Mouse (Mus musculus): ENCODE results near the gene Ybx2.

Gene Ybx2

DNA sequence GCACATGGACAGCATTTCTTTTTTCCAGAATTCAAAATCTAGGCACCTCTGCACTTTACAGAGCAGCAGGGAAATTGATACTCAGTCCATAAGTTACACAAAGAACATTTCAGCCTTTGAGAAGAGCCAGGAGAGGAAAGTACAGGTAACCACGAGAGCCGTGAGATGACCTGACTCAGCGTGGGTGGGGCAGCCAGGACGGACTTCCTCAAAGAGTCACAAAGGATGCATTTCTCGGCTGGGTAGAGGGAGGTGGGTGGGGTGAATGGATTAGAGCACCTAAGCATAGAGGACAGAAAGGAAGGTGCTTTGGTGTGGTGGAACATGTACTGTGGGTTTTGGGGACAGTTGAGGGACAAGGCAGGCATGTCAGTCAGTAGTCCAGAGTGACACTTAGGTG is 26.2 kb downstream of the Ybx2 start:
- DNase-seq (ENCODE audit: low spot score in 2 of 2) = no peak

GRCm38 (mm10) chr11:69964650-69965270 is 29.2 kb downstream of the Ybx2 start, which contains the start of gene Cldn7:
TSS of gene Cldn7 (plus strand) at chr11:69964779.
- DNase-seq (ENCODE audit: low spot score in 2 of 2) = no peak

- DNase-seq (ENCODE audit: low spot score in 2 of 2) = no peak
These were observed 29.8 kb downstream of the Ybx2 start for GRCm38 (mm10) chr11:69965271-69966005.

DNA sequence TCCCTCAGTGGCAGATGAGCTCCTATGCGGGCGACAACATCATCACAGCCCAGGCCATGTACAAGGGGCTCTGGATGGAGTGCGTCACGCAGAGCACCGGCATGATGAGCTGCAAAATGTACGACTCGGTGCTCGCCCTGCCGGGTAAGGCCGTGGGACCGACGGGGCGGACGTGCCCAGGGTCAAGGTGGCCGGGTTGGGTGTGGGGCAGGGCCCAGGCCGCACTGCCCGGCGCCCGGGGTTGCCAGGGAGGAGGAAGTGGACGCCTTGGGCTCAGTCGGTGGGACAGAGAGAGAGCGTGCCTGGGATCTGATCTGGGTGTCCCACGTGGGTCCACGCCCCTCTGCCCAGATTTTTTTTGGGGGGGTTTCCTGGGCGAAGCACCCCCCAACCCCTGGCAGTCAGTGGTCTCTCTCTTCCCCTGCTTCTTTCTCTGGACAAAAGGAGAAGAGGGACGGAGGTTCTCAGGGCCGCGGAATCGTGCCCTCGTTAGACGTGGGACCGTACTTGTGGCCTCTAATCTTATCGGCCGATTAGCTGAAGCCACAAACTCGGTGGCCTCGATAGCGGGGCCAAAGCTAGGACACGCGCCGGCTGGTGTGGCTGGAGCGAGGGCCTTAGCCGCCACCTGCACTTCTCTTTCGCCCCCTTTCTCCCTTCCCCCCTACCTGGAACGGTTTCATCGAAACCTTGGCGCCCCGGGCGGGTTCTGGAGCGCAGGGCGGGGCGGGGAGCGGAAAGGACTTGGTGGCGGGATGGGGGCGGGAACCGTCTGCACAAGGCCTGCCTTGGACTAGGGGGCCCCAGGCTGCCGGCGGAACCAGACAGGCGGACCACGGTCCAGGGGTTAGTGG is 30.6 kb downstream of the Ybx2 start:
- DNase-seq (ENCODE audit: low spot score in 2 of 2) = no peak

DNA sequence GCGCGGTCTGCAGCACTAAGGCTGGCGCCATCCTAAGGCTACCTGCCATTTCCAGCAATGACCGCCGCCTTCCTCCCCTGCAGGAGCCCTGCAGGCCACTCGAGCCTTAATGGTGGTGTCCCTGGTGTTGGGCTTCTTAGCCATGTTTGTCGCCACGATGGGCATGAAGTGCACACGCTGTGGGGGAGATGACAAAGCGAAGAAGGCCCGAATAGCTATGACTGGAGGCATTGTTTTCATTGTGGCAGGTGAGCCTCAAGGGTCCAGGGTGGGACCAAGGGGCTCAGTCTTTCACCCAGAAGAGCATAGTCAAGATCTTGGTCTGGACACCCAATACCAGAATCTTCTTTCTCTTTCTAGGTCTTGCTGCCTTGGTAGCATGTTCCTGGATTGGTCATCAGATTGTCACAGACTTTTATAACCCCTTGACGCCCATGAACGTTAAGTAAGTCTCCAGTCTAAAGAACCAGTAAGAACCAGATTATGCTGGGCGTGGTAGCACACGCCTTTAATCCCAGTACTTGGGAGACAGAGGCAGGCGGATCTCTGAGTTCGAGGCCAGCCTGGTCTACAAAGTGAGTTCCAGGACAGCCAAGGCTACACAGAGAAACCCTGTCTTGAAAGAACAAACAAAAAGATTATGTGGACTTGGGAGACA is 31.4 kb downstream of the Ybx2 start:
- DNase-seq (ENCODE audit: low spot score in 2 of 2) = no peak

- no peak for DNase-seq (ENCODE audit: low spot score in 2 of 2)
These were observed 33.2 kb downstream of the Ybx2 start for GRCm38 (mm10) chr11:69968793-69969192.

DNA sequence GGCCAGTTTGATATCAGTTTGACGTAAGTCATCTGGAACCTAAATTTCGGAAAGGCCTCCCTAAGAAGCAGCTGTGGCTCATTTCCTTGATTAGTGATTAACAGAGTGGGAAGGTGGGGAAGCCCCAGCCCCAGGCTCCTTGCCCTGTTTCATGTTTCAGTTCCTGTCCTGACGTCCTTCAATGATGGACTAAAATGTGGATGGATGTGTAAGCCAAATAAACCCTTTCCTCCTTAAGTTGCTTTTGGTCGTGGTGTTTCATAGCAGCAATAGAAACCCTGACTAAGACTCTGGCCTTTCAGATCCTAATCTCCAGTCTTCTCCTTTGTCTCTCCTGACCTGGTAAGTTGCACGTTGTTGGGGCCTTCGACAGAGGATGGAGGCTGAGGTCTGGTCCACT is 34.6 kb downstream of the Ybx2 start:
- DNase-seq (ENCODE audit: low spot score in 2 of 2) = no peak

DNA sequence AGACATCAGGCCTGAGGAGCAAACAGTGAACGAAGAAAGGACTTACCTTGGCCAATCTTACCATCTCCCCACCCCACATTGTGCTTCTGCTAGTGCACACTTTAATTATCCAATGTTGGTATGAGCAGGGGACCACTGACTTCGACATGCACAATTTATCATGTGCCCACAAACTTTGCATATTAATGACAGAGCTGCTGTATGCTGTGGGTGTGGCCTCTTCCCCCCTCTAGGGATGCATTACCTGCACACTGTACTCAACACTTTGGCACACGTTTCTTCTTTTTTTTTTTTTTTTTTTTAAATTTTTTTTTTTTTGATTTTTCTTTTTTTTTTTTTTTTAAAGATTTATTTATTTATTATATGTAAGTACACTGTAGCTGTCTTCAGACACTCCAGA is 35.2 kb downstream of the Ybx2 start:
- no peak for DNase-seq (ENCODE audit: low spot score in 2 of 2)

GRCm38 (mm10) chr11:69974907-69975306 is 39.3 kb downstream of the Ybx2 start:
- DNase-seq (ENCODE audit: low spot score in 2 of 2) = no peak

DNA sequence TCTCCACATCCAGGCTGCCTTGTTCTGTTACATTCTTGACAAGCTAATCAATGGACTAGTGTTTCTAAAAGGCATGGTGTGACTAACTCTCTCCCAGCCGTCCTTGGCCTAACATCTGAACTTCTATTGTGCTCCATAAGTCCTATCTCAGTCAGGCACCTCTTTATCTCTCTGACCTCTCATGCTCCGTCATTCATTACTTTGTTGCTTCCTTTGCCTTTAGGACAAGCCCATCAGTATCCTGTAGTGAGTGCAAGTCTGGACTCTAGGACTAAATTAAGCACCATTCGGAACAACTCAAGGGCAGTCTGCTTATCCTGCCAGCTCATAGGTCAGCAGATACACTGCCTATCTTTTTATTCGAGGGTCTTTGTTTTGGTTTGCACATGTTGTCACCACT is 40.7 kb downstream of the Ybx2 start:
- DNase-seq (ENCODE audit: low spot score in 2 of 2) = no peak

DNA sequence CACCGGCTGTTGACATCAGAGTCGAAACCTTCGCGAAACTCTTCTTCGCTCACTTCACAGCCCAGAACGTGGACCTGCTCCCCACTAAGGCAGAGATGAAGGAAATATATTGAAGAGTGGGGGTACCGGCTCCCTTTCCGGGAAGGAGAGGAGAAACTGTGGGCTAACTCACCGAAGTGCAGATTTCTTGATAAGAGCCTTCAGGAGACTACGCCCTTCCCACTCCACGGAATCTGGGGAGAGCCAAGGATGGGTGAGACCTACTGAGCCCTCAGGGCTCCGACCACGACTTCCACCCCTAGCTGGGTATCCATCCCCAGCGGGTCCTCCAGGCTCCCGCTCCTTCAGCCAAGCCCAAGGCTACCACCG is 44.2 kb downstream of the Ybx2 start:
- DNase-seq (ENCODE audit: low spot score in 2 of 2) = no peak

- peak; percentile 97 to 99 for DNase-seq (ENCODE audit: low spot score in 2 of 2)
These were observed 44.9 kb downstream of the Ybx2 start for GRCm38 (mm10) chr11:69980196-69981140.

GRCm38 (mm10) chr11:69981141-69981762 is 45.7 kb downstream of the Ybx2 start, which contains the start of gene Ctdnep1:
TSS of gene Ctdnep1 (plus strand) at chr11:69981156.
- DNase-seq (ENCODE audit: low spot score in 2 of 2) = no peak

- no peak for DNase-seq (ENCODE audit: low spot score in 2 of 2)
These were observed 46.6 kb downstream of the Ybx2 start, which contains the start of gene Elp5 for GRCm38 (mm10) chr11:69982225-69982624. TSS of gene Elp5 (minus strand) at chr11:69982517.

DNA sequence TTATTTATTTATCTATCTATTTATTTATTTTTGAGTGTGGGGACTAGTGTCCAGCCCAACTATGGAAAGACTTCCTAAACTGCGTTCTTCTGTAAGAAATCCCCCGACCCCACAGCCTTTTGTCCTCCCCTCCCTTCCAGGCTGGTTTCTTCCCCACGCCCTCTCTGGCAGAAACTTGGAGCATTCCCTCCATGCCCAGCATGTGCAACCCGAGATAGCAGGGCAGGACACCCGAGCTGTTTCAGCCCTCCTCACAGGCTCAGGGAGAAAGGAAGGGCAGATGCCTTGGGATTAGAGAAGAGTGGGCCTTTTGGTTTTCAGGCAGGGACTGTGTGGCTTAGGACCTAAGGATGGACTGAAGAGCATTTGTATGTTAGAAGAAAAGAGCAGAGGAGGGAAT is 47.3 kb downstream of the Ybx2 start:
- no peak for DNase-seq (ENCODE audit: low spot score in 2 of 2)

DNA sequence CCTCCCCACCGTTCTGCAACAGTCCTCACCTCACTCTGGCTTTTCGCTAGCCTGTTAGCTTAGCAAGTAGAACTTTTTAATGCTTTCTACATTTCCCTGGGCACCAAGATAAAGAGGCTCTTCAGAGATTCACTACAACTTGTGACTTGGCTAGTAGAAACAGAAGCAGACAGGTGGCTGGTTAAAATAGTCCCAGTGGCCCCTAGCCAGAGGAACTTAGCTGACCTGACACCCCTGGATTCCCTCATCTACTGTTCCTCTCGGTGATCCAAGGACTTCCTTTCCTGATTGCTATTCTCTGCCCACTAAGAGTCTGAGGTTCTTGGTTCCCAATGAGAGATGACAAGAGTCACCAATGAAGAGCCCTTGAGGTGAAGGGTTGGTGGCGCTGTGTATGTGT is 47.8 kb downstream of the Ybx2 start:
- no peak for DNase-seq (ENCODE audit: low spot score in 2 of 2)

GRCm38 (mm10) chr11:69984431-69984830 is 48.8 kb downstream of the Ybx2 start:
- no peak for DNase-seq (ENCODE audit: low spot score in 2 of 2)

GRCm38 (mm10) chr11:69989949-69990348 is 54.4 kb downstream of the Ybx2 start:
- no peak for DNase-seq (ENCODE audit: low spot score in 2 of 2)
